Comparison of ENCODE assay signal across 8 mouse cellular contexts in the genomic region with DNA sequence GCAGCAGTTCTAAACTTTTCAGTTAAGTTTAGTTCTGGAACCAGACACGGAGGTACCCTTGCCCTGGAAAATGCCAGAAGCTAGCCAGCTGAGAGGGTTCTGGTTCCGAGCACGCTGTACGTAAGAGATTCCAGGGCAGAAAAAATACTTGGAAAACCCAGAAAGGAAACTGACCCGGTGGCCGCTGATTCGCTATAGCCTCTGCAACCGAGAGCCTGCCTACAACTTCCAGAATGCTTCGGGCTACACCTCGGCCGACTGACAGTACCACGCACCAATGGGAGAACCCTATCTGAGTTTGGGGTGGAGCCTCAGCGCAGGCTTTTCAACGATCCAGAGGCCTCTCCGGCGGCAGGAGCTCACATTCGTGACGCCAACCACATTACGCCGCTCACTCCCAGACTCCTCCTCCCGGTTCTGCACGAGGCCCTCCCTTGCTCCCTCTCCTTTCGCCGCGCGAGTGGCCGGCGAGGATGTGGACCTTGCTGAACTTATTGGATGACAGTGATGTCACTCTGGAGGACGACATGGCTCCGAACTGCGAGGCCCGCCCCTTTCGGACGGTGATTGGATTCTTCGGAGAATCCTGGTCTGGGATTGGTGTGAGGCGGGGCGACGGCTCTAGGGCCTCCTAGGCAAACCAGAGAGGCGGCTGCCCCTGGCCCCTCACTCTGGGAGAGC. TPM values are rescaled to one million over a fixed set of nuclear protein-coding genes. Genes with fewer than 3 reads are reported as not detected.
DNase-seq lines count a peak whose midpoint lies in the region; ATAC-seq and TF ChIP-seq lines count a peak whose summit lies in the region.

A gene (plus strand): TSS at position 378 of the 681 bp plus-strand sequence.

- no peak for TF ChIP-seq EP300 in heart, postnatal 0 days (IDR thresholded peaks at IDR 0.05; ENCODE audit: low read depth)

- TF ChIP-seq CTCF in E14TG2a.4 (conservative IDR thresholded peaks at IDR 0.05; ENCODE audit: low read length), result no peak
- no peak for TF ChIP-seq CTCF in heart, postnatal 0 days (IDR thresholded peaks at IDR 0.05; ENCODE audit: low read depth)
- TF ChIP-seq CTCF in testis, adult 2 months (IDR thresholded peaks at IDR 0.05; ENCODE audit: control insufficient read depth, insufficient read depth, insufficient replicate concordance, low read depth, low read length), result no peak

- H3K4me3 ChIP-seq in E14TG2a.4 (replicated peaks; ENCODE audit: low read length), result peak within 1 kb of the TSS; percentile 82
- peak within 1 kb of the TSS; percentile 58 for H3K4me3 ChIP-seq in forebrain, embryonic 12.5 days (replicated peaks)
- H3K4me3 ChIP-seq in heart, postnatal 0 days (ENCODE audit: low read depth, low read length), result peak within 1 kb of the TSS; percentile 53
- H3K4me3 ChIP-seq in liver, embryonic 16.5 days (ENCODE audit: low read depth, low read length), result peak within 1 kb of the TSS; percentile 69
- peak within 1 kb of the TSS; percentile 55 for H3K4me3 ChIP-seq in neural tube, embryonic 13.5 days
- peak within 1 kb of the TSS; percentile 85 for H3K4me3 ChIP-seq in testis, adult 2 months (ENCODE audit: control insufficient read depth, low read depth, low read length)

- no peaks in the 10 kb centered on the region for H3K9me3 ChIP-seq in E14TG2a.4 (ENCODE audit: low read length)
- H3K9me3 ChIP-seq in forebrain, embryonic 12.5 days, result no peaks in the 10 kb centered on the region
- H3K9me3 ChIP-seq in heart, postnatal 0 days (replicated peaks; ENCODE audit: control insufficient read depth, low read length), result no peaks in the 10 kb centered on the region
- no peaks in the 10 kb centered on the region for H3K9me3 ChIP-seq in liver, embryonic 16.5 days (replicated peaks; ENCODE audit: control insufficient read depth, low read length)
- H3K9me3 ChIP-seq in neural tube, embryonic 13.5 days, result no peaks in the 10 kb centered on the region

- H3K4me2 ChIP-seq in forebrain, embryonic 12.5 days, result peak within 1 kb of the TSS; percentile 65
- peak within 1 kb of the TSS; percentile 65 for H3K4me2 ChIP-seq in heart, postnatal 0 days (ENCODE audit: low read depth, low read length)
- H3K4me2 ChIP-seq in liver, embryonic 16.5 days (ENCODE audit: low read depth, low read length), result peak within 1 kb of the TSS; percentile 89
- H3K4me2 ChIP-seq in neural tube, embryonic 13.5 days, result peak within 1 kb of the TSS; percentile 77

- DNase-seq in c-Kit-positive CD71-positive TER-119-positive erythroid progenitor cells, embryonic 14.5 days (ENCODE audit: low spot score), result peak; percentile 96
- DNase-seq in heart, postnatal 0 days (ENCODE audit: low spot score), result peak; percentile 100
- DNase-seq in kidney, postnatal 4 days, result peak; percentile 97 to 99

- H3K27ac ChIP-seq in forebrain, embryonic 12.5 days, result peak within 1 kb of the TSS; percentile 81
- H3K27ac ChIP-seq in heart, postnatal 0 days (ENCODE audit: low read depth), result peak within 1 kb of the TSS; percentile 77
- peak within 1 kb of the TSS; percentile 70 for H3K27ac ChIP-seq in liver, embryonic 16.5 days (ENCODE audit: low read length)
- peak within 1 kb of the TSS; percentile 72 for H3K27ac ChIP-seq in neural tube, embryonic 13.5 days (replicated peaks)
- peak within 1 kb of the TSS; percentile 59 for H3K27ac ChIP-seq in testis, adult 2 months (ENCODE audit: control insufficient read depth, insufficient read depth, low read depth, low read length)

- ATAC-seq in forebrain, embryonic 12.5 days (ENCODE audit: low FRiP score), result peak; percentile 99
- ATAC-seq in heart, postnatal 0 days (ENCODE audit: insufficient read depth, low read depth), result peak; percentile 97
- peak; percentile 96 for ATAC-seq in liver, embryonic 16.5 days (ENCODE audit: low read depth)
- peak; percentile 99 for ATAC-seq in neural tube, embryonic 13.5 days (ENCODE audit: low read depth)

- H3K27me3 ChIP-seq in E14TG2a.4 (ENCODE audit: insufficient read depth, low read length), result peaks cover 10% of the 10 kb centered on the region
- no peaks in the 10 kb centered on the region for H3K27me3 ChIP-seq in forebrain, embryonic 12.5 days
- no peaks in the 10 kb centered on the region for H3K27me3 ChIP-seq in heart, postnatal 0 days (ENCODE audit: control insufficient read depth, insufficient read depth, low read length)
- no peaks in the 10 kb centered on the region for H3K27me3 ChIP-seq in liver, embryonic 16.5 days (ENCODE audit: control insufficient read depth, insufficient read depth, low read depth, low read length)
- no peaks in the 10 kb centered on the region for H3K27me3 ChIP-seq in neural tube, embryonic 13.5 days
- H3K27me3 ChIP-seq in testis, adult 2 months (ENCODE audit: control insufficient read depth, insufficient read depth, low read length), result no peaks in the 10 kb centered on the region

- peak within 1 kb of the TSS; percentile 73 for H3K9ac ChIP-seq in forebrain, embryonic 12.5 days
- peak within 1 kb of the TSS; percentile 49 for H3K9ac ChIP-seq in heart, postnatal 0 days (replicated peaks; ENCODE audit: low read depth, low read length)
- H3K9ac ChIP-seq in liver, embryonic 16.5 days (ENCODE audit: low read depth, low read length), result peak within 1 kb of the TSS; percentile 73
- H3K9ac ChIP-seq in neural tube, embryonic 13.5 days, result peak within 1 kb of the TSS; percentile 85

- H3K4me1 ChIP-seq in E14TG2a.4 (replicated peaks; ENCODE audit: low read depth, low read length), result peaks cover 43% of the 10 kb centered on the region
- peaks cover 41% of the 10 kb centered on the region for H3K4me1 ChIP-seq in forebrain, embryonic 12.5 days
- H3K4me1 ChIP-seq in heart, postnatal 0 days (ENCODE audit: control insufficient read depth, insufficient read depth), result peaks cover 10% of the 10 kb centered on the region
- H3K4me1 ChIP-seq in liver, embryonic 16.5 days (ENCODE audit: control insufficient read depth, low read depth, low read length), result peaks cover 12% of the 10 kb centered on the region
- peaks cover 50% of the 10 kb centered on the region for H3K4me1 ChIP-seq in neural tube, embryonic 13.5 days (replicated peaks)
- peaks cover 12% of the 10 kb centered on the region for H3K4me1 ChIP-seq in testis, adult 2 months (ENCODE audit: control insufficient read depth, insufficient read depth, low read length)

- WGBS in forebrain, embryonic 12.5 days, result under 1% methylated on average over 39 of the region's 39 CpGs
- WGBS in heart, postnatal 0 days, result under 1% methylated on average over 39 of the region's 39 CpGs
- WGBS in liver, embryonic 16.5 days (ENCODE audit: insufficient replicate concordance), result under 1% methylated on average over 39 of the region's 39 CpGs
- WGBS in neural tube, embryonic 13.5 days, result under 1% methylated on average over 39 of the region's 39 CpGs

- H3K36me3 ChIP-seq in E14TG2a.4 (ENCODE audit: insufficient read depth, low read length), result peaks cover 22% of the 10 kb centered on the region
- no peaks in the 10 kb centered on the region; the same call in 1 of the 2 replicates for H3K36me3 ChIP-seq in forebrain, embryonic 12.5 days (replicated peaks)
- no peaks in the 10 kb centered on the region for H3K36me3 ChIP-seq in heart, postnatal 0 days (replicated peaks; ENCODE audit: control insufficient read depth, insufficient read depth, low read length)
- no peaks in the 10 kb centered on the region for H3K36me3 ChIP-seq in liver, embryonic 16.5 days (ENCODE audit: control insufficient read depth, insufficient read depth)
- peaks cover 9% of the 10 kb centered on the region; the same call in 1 of the 2 replicates for H3K36me3 ChIP-seq in neural tube, embryonic 13.5 days
- H3K36me3 ChIP-seq in testis, adult 2 months (ENCODE audit: control insufficient read depth, insufficient read depth, low read length), result no peaks in the 10 kb centered on the region

- peak; percentile 63 for TF ChIP-seq POLR2A in testis, adult 2 months (IDR thresholded peaks at IDR 0.05; ENCODE audit: control insufficient read depth, low read depth, low read length)

RNA-seq across cellular contexts. Expression of the gene that starts here (rescaled TPM):
- 6.2 and 7.1 TPM in 2 replicates for polyA plus RNA-seq in forebrain, embryonic 12.5 days (2016; fragmentation: Nextera tagmentation; extraction: Ambion mirVana)
- total RNA-seq in heart, postnatal 0 days (2014; rRNA removed; ENCODE audit: low replicate concordance), result 6.8 and 8.2 TPM in 2 replicates
- 2.3 and 2.4 TPM in 2 replicates for polyA plus RNA-seq in heart, postnatal 0 days (2015; fragmentation: Nextera tagmentation; extraction: Ambion mirVana)
- 0.63 and 0.82 TPM in 2 replicates for polyA plus RNA-seq in liver, embryonic 16.5 days (2015; fragmentation: Nextera tagmentation; extraction: Ambion mirVana)
- 6.2 and 8.0 TPM in 2 replicates for polyA plus RNA-seq in neural tube, embryonic 13.5 days (2015; fragmentation: Nextera tagmentation; extraction: Ambion mirVana)
- polyA plus RNA-seq in testis, adult 2 months (2012; rRNA removed), result 33.7 and 38.9 TPM in 2 replicates

Comparison
In these comparisons a context has a peak if more than half of its experiments do, and no peak if none do; other contexts are left out.
1. Peak in every context shown above with its lines: DNase-seq, ATAC-seq, H3K4me3 ChIP-seq and H3K27ac ChIP-seq.
2. Peak in ATAC-seq, H3K4me3 ChIP-seq, H3K27ac ChIP-seq, H3K9ac ChIP-seq and H3K4me2 ChIP-seq in liver, embryonic 16.5 days; RNA of the gene not detected or under 1 TPM.